Mouse (Mus musculus) testis, adult 2 months (tissue): ENCODE results near the gene Maml2.

Experiments used
- CTCF ChIP-seq: fragments of 200-500 bp; IDR thresholded peaks from 2 replicates; pipeline ENCODE4 v1.5.1; 2012; ENCODE audit warnings: low read depth, mild to moderate bottlenecking, inconsistent platforms, low read length, moderate library complexity; ENCODE audit not compliant: control insufficient read depth, insufficient read depth, insufficient replicate concordance
- POLR2A ChIP-seq: fragments of 200-500 bp; IDR thresholded peaks from 2 replicates; pipeline ENCODE4 v1.6.1; 2012; ENCODE audit warnings: low read depth, mild to moderate bottlenecking, inconsistent platforms, low read length, moderate library complexity; ENCODE audit not compliant: control insufficient read depth

DNA sequence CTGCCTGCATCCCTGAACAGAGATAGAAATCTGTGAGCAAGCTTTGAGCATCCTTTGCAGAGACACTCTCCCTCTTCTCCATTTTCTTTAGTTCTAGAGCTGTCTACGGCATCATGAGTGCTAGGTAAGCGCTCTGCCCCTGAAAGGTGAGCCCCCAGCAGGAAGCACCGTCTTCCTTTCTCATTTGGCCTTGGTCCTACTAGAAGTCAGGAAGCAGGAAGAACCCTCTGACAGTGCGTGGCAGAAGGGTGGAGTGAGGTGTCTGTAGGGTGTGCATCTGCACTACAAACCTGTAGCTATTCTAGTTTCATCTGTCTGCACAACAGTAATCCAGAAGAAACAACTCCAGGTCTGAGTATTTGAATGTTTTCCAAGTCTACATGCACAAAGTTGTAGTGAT lies 232.8 kb downstream of the Maml2 start:
- no peak for TF ChIP-seq POLR2A
- TF ChIP-seq CTCF: no peak
